Mouse (Mus musculus) heart, embryonic 12.5 days (tissue): ENCODE results near the gene E2f3. TPM values are rescaled to one million over a fixed set of nuclear protein-coding genes. Genes with fewer than 3 reads are reported as not detected.

Experiments
- ATAC-seq: fragments of 200-750 bp; cut with Nextera tagmentation; 2 replicates; pipeline ENCODE4 v1.8.0; 2017; ENCODE audit warnings: moderate TSS enrichment, moderate library complexity; ENCODE audit not compliant: insufficient number of reproducible peaks, low FRiP score
- H3K27ac ChIP-seq: fragments of 300-500 bp; sonication (generic); 2 replicates; pipeline ENCODE4 v1.5.1; 2016; ENCODE audit warnings: mild to moderate bottlenecking, moderate library complexity; ENCODE audit not compliant: poor library complexity, severe bottlenecking
- H3K27me3 ChIP-seq: fragments of 300-500 bp; sonication (generic); replicated peaks from 2 replicates; pipeline ENCODE4 v1.6.1; 2016; ENCODE audit warnings: mild to moderate bottlenecking, moderate library complexity
- H3K36me3 ChIP-seq: fragments of 300-500 bp; sonication (generic); 2 replicates; pipeline ENCODE4 v1.6.1; 2016; ENCODE audit warnings: mild to moderate bottlenecking, moderate library complexity
- H3K4me1 ChIP-seq: fragments of 300-500 bp; sonication (generic); replicated peaks from 2 replicates; pipeline ENCODE4 v1.6.1; 2016; ENCODE audit warnings: mild to moderate bottlenecking
- H3K4me2 ChIP-seq: fragments of 300-500 bp; sonication (generic); 2 replicates; pipeline ENCODE4 v1.6.1; 2016; ENCODE audit warnings: mild to moderate bottlenecking, moderate library complexity
- H3K4me3 ChIP-seq: fragments of 300-500 bp; sonication (generic); 2 replicates; pipeline ENCODE4 v1.5.1; 2016; ENCODE audit warnings: mild to moderate bottlenecking
- H3K9ac ChIP-seq: fragments of 300-500 bp; sonication (generic); 2 replicates; pipeline ENCODE4 v1.6.1; 2016; ENCODE audit warnings: mild to moderate bottlenecking, moderate library complexity
- H3K9me3 ChIP-seq: fragments of 300-500 bp; sonication (generic); replicated peaks from 2 replicates; pipeline ENCODE4 v1.6.1; 2016; ENCODE audit warnings: mild to moderate bottlenecking, moderate library complexity
- WGBS: fragments of 180-500 bp; shearing (Covaris S2); methylation state at CpG from one replicate; pipeline ENCODE4 v1.1.7; 2016; 5-methylcytosine and 5-hydroxymethylcytosine counted together
- polyA plus RNA-seq: library from polyadenylated mRNA; unstranded; fragments of >200 nt; fragmentation: Nextera tagmentation; extraction: Ambion mirVana; gene quantifications from 2 replicates; pipeline ENCODE4 v1.2.1, GENCODE M21; 2016

E2f3 gene
- 13.5 and 14.5 TPM in 2 replicates for polyA plus RNA-seq

DNA sequence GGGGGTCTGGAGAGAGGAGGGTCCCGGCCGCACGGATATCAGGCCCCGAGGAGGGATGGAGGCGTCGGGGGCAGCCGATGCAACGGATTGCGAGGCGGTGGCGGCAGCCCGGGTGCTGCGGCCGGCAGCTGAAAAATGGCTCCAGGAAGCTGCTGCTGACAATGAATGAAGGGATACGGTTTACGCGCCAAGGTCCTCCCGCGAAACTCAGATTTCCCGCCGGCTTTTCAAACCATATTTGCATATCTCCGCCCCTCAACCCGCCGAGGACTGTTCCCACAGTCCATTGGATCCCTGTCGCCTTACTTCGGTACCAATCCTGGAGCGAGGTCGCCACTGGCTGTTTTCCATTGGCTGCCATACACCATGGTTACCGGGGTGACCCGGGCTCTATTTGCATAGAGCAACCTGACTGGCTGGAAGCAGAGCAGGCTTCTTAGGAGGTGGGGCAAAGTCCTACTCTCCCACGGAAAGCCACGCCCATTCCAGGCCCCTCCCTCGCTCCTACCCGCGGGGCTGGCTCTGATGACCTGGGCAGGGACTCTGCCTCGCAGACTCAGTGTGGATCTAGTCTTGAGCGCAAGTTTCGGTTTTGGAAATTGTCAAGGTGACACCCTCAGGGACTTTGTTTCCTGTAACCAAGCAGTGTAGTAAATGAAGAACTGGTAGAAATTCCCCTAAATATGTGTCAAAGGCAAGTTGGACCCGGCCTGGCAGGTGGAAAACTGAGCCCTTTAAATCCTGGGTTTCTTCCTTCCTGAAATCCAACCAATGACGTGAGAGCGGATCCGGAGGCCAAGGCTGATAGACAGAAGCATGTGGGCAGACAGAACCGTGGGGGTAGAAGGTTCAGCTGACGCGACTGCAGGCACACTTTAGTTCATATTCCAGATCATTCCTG lies at the start of gene E2f3:
E2f3 (minus strand) TSS at position 209 of the 901 bp plus-strand sequence.
- peak within 1 kb of the TSS; percentile 86 for H3K4me2 ChIP-seq
- H3K9me3 ChIP-seq = no peaks in the 10 kb centered on the region
- no peaks in the 10 kb centered on the region for H3K36me3 ChIP-seq
- WGBS = under 1% methylated on average over 45 of the region's 45 CpGs
- ATAC-seq = peak; percentile 96
- H3K9ac ChIP-seq = peak within 1 kb of the TSS; percentile 100
- peak within 1 kb of the TSS; percentile 82 for H3K4me3 ChIP-seq
- peaks cover 8% of the 10 kb centered on the region; the same call in 1 of the 2 replicates for H3K27me3 ChIP-seq
- peak within 1 kb of the TSS; percentile 99 for H3K27ac ChIP-seq
- peaks cover 15% of the 10 kb centered on the region for H3K4me1 ChIP-seq

DNA sequence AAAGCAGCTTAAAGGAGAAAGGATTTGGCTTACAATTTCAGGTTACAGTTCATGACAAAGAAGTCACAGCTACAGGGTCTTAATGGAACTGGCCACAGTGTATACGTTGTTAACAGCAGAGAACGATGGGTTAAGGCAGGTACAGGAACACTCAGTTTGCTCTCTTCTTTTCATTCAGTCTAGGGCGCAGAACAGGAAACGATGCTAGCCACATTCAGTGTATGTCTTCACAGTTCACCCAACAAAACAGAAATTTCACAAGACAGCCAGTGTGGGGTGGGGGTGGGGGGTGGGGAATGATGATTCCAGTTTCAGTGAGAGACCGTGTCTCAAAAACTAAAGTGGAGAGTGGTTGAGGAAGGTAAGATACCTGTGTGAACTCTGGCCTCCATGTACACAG lies 48.7 kb upstream of the E2f3 start:
- 89% methylated on average over 5 of the region's 5 CpGs for WGBS
- no peak overlapping the region for H3K4me3 ChIP-seq
- H3K27me3 ChIP-seq = no peaks in the 10 kb centered on the region
- no peaks in the 10 kb centered on the region for H3K36me3 ChIP-seq
- H3K4me1 ChIP-seq = no peaks in the 10 kb centered on the region
- no peak overlapping the region for H3K27ac ChIP-seq
- no peak overlapping the region for H3K9ac ChIP-seq
- ATAC-seq = no peak
- H3K9me3 ChIP-seq = no peaks in the 10 kb centered on the region
- no peak overlapping the region for H3K4me2 ChIP-seq

DNA sequence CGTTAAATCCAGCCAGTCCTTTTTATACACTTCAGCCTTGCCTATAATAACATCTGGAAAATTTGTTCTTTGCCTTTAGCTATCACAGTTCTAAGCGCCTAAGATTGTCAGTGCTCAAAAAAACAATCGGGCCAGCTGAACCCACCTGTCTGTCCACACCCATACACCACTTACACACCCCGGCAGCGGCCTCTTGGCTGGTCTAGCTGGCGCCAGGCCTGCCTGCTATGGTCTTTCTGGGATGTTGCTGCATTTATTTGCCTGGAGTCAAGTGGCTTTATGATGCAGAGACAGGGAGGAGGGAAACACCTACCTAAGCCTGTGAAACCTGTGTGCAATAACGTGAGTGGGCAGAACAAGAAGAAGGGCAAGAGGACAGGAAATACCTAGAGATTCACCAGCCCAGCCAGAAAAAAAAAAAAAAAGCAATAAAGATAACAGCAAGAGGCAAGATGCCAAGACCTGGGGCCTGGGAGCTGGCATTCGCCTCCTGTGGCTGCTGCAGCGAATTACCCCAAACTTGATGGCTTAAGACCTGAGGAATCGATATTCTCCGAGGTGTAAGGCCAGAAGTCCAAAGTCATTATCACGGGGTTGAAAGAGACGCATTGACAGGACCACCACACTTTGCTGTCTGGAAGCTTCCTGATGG lies 45.9 kb upstream of the E2f3 start:
- Histone ChIP-seq H3K27ac (no peak overlapping the region), H3K9me3 (no peaks in the 10 kb centered on the region), H3K9ac (no peak overlapping the region), H3K4me3 (no peak overlapping the region), H3K4me1 (no peaks in the 10 kb centered on the region), H3K36me3 (no peaks in the 10 kb centered on the region), H3K27me3 (no peaks in the 10 kb centered on the region), H3K4me2 (no peak overlapping the region)
- no peak for ATAC-seq
- 66% methylated on average over 13 of the region's 13 CpGs for WGBS

DNA sequence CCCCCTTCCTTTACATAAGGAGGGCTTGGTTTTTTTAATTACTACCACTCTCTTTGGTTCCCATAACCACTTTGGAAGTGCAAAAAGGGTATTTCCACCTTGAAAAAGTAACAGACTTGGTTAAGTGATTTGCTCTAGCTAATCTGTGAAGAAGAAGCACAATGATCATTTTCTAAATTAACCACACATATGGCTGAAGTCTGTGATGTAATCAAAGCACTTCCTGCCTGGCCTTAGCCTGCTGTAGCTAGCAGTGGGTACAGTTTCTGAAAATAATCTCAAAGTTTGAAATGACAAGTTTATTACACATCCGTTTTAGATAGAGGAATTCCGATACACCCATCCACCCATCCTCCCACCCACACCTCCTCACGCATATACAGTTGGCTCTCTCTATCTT lies 42.0 kb upstream of the E2f3 start:
- no peak overlapping the region for H3K27ac ChIP-seq
- ATAC-seq = no peak
- H3K4me2 ChIP-seq = no peak overlapping the region
- WGBS = 78% methylated on average over 3 of the region's 3 CpGs
- H3K9ac ChIP-seq = no peak overlapping the region
- no peak overlapping the region for H3K4me3 ChIP-seq
- no peaks in the 10 kb centered on the region for H3K9me3 ChIP-seq
- no peaks in the 10 kb centered on the region for H3K36me3 ChIP-seq
- H3K4me1 ChIP-seq = no peaks in the 10 kb centered on the region
- no peaks in the 10 kb centered on the region for H3K27me3 ChIP-seq

DNA sequence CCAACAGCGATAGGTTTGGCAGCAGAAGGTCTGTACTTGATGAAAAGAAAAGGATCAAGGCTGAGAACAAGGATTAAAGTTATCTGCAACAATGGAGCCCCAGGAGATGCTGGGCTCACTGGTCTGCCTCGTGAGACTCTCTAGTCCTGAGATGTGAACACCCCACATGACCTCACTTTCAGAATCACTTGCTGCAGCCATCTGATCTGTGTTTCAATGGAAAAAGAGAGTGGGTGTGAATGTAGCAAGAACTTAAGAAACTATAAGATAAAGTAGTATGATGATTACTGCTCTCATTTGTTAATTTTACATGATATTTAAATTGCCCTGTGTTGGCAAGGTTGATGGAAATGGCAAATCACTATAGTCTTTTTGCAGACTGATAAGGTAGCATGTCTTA lies 36.6 kb upstream of the E2f3 start:
- H3K4me2 ChIP-seq = no peak overlapping the region
- H3K4me3 ChIP-seq = no peak overlapping the region
- no peak overlapping the region for H3K27ac ChIP-seq
- no peaks in the 10 kb centered on the region for H3K4me1 ChIP-seq
- no peak overlapping the region for H3K9ac ChIP-seq
- H3K27me3 ChIP-seq = no peaks in the 10 kb centered on the region
- no peak for ATAC-seq
- WGBS = 74% methylated on average over 2 of the region's 2 CpGs
- no peaks in the 10 kb centered on the region for H3K36me3 ChIP-seq
- no peaks in the 10 kb centered on the region for H3K9me3 ChIP-seq

GRCm38 (mm10) chr13:30018573-30018972 lies 32.7 kb upstream of the E2f3 start:
- Histone ChIP-seq H3K9ac (no peak overlapping the region), H3K4me2 (no peak overlapping the region), H3K4me3 (no peak overlapping the region), H3K27ac (no peak overlapping the region), H3K4me1 (no peaks in the 10 kb centered on the region), H3K36me3 (no peaks in the 10 kb centered on the region), H3K9me3 (no peaks in the 10 kb centered on the region), H3K27me3 (no peaks in the 10 kb centered on the region)
- 78% methylated on average over 2 of the region's 2 CpGs for WGBS
- no peak for ATAC-seq

DNA sequence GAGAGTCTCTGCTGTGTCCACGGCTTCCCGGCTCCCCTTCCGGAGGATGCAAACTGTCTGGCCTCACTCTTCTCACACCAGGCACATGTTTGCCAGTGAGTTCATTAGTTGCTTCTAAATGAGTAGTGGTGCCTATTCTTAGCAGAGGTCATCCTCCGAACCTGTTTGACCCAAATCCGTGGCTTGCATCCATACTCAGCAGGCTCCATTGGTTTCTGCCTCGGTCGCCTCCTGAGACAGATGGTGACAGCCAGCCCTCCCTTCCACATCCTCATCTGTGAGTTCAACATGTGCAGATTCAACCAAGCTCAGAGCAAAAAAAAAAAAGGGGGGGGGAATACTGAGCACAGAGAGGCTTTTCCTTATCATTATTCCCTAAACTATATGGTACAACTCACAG lies 31.7 kb upstream of the E2f3 start:
- 83% methylated on average over 7 of the region's 7 CpGs for WGBS

GRCm38 (mm10) chr13:30014576-30014975 lies 28.7 kb upstream of the E2f3 start:
- no peaks in the 10 kb centered on the region for H3K4me1 ChIP-seq
- H3K36me3 ChIP-seq = no peaks in the 10 kb centered on the region
- no peak overlapping the region for H3K4me2 ChIP-seq
- no peaks in the 10 kb centered on the region for H3K27me3 ChIP-seq
- no peak overlapping the region for H3K4me3 ChIP-seq
- H3K9ac ChIP-seq = no peak overlapping the region
- 84% methylated on average over 8 of the region's 8 CpGs for WGBS
- ATAC-seq = no peak
- H3K27ac ChIP-seq = no peak overlapping the region
- H3K9me3 ChIP-seq = no peaks in the 10 kb centered on the region

More for the DNA sequence above, 31.7 kb upstream of the E2f3 start:
- no peak overlapping the region for H3K27ac ChIP-seq
- H3K9me3 ChIP-seq = no peaks in the 10 kb centered on the region
- no peaks in the 10 kb centered on the region for H3K4me1 ChIP-seq
- ATAC-seq = no peak
- no peak overlapping the region for H3K9ac ChIP-seq
- no peaks in the 10 kb centered on the region for H3K27me3 ChIP-seq
- H3K4me3 ChIP-seq = no peak overlapping the region
- H3K4me2 ChIP-seq = no peak overlapping the region
- no peaks in the 10 kb centered on the region for H3K36me3 ChIP-seq

DNA sequence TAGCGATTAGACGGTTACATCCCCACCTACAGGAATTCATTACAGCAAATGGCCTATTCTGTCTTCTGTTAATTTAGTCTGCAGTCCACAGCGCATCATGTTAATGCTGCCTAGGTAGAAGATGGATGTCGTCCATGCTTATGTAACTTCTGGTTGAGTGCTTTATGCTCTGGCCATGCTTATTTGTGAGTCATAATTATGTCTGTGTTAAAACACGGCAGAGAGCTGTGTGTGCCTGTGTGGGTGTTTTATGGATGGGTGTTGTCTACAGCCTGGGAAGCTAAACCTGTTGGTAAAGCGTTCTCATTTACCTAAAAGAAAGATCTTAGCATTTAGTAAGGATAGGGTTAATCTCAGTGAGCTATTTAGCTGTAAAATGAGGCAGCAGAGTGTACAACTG lies 26.4 kb upstream of the E2f3 start:
- Histone ChIP-seq H3K4me1 (no peaks in the 10 kb centered on the region), H3K27ac (no peak overlapping the region), H3K4me3 (no peak overlapping the region), H3K36me3 (no peaks in the 10 kb centered on the region), H3K4me2 (no peak overlapping the region), H3K27me3 (no peaks in the 10 kb centered on the region), H3K9me3 (no peaks in the 10 kb centered on the region), H3K9ac (no peak overlapping the region)
- WGBS = 81% methylated on average over 6 of the region's 6 CpGs
- no peak for ATAC-seq

DNA sequence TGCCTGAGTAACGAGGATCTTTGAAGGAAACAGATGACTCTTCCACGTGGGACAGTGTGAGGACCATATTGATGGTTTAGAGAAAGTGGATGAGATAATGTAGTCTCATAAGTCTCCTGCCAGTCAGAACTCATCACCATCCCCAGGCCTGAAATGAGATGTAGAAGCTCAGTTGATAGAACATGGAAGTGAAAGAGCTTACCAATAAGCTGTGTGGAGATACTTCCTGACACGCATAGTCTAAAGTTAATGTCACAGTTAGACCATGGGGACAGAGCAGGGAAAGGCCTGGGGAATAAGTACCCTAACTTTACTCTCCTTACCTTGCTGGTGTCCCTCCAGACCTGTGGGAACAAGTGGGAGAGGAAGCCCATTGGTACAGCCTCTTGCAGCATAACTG lies 22.9 kb upstream of the E2f3 start:
- Histone ChIP-seq H3K4me1 (peaks cover 5% of the 10 kb centered on the region; the same call in 1 of the 2 replicates), H3K4me3 (no peak overlapping the region), H3K27me3 (no peaks in the 10 kb centered on the region), H3K9ac (no peak overlapping the region), H3K27ac (no peak overlapping the region), H3K4me2 (no peak overlapping the region), H3K36me3 (no peaks in the 10 kb centered on the region), H3K9me3 (no peaks in the 10 kb centered on the region)
- WGBS = 74% methylated on average over 3 of the region's 3 CpGs
- no peak for ATAC-seq

DNA sequence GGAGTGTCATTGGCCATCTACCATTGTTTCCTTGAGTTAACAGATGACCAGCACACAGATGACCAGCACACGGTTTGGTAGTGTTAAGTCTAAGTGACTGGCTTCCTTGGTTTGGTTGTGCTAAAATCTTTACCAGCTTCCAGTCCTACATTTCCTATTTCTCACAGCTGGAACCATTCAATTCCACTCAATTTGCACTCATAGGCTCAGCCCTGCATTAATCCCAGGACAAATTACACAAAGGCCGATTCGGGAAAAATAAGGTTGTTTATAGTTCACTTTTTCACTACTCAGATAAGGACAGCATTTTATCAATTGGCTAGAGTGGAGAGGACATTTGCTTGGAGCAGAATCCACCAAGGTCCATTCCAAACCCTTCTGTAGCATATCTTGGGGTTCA lies 19.6 kb upstream of the E2f3 start:
- H3K4me1 ChIP-seq = peaks cover 16% of the 10 kb centered on the region

More for the DNA sequence above, 19.6 kb upstream of the E2f3 start:
- H3K36me3 ChIP-seq = no peaks in the 10 kb centered on the region
- H3K4me2 ChIP-seq = no peak overlapping the region
- H3K9ac ChIP-seq = no peak overlapping the region
- no peaks in the 10 kb centered on the region for H3K9me3 ChIP-seq
- no peak for ATAC-seq
- H3K27ac ChIP-seq = no peak overlapping the region
- H3K27me3 ChIP-seq = no peaks in the 10 kb centered on the region
- WGBS = 81% methylated on average over 3 of the region's 3 CpGs
- no peak overlapping the region for H3K4me3 ChIP-seq
